Mouse (Mus musculus) right cerebral cortex, postnatal 10 days (tissue): ENCODE data around the gene Hnrnpu.
"Not testable (repeated sequence)": the region's sequence is repeated elsewhere in the genome, so short reads cannot be mapped to it uniquely, and the experiment has no call there.

Source experiments
- DNase-seq, 2 experiments: peaks; one replicate each; pipeline ENCODE4 v3.0.0; 2021; ENCODE audit warnings: low spot score in 2 of 2

Hnrnpu gene

GRCm38 (mm10) chr1:178313039-178313597 lies 24.5 kb downstream of the Hnrnpu start:
- DNase-seq, result no peak

GRCm38 (mm10) chr1:178310128-178310527 lies 27.5 kb downstream of the Hnrnpu start:
- no peak for DNase-seq

- DNase-seq, result no peak
Measured at GRCm38 (mm10) chr1:178309487-178309886, 28.1 kb downstream of the Hnrnpu start.

GRCm38 (mm10) chr1:178303425-178303824 lies 34.2 kb downstream of the Hnrnpu start:
- DNase-seq, result peak; percentile 70 to 85

- not testable (repeated sequence) for DNase-seq
Measured at GRCm38 (mm10) chr1:178301261-178301660, 36.3 kb downstream of the Hnrnpu start.

GRCm38 (mm10) chr1:178294051-178294450 lies 43.5 kb downstream of the Hnrnpu start:
- no peak for DNase-seq

GRCm38 (mm10) chr1:178291716-178292115 lies 45.9 kb downstream of the Hnrnpu start:
- no peak for DNase-seq

- DNase-seq, result no peak
Measured at GRCm38 (mm10) chr1:178287601-178288176, 49.9 kb downstream of the Hnrnpu start.

GRCm38 (mm10) chr1:178283946-178284720 lies 53.5 kb downstream of the Hnrnpu start:
- DNase-seq, result no peak

GRCm38 (mm10) chr1:178283314-178283713 lies 54.3 kb downstream of the Hnrnpu start:
- DNase-seq, result not testable (repeated sequence)

- peak; percentile 86 to 88 for DNase-seq
Measured at GRCm38 (mm10) chr1:178276054-178276911, 61.3 kb downstream of the Hnrnpu start.

- DNase-seq, result no peak
Measured at GRCm38 (mm10) chr1:178275738-178276053, 61.9 kb downstream of the Hnrnpu start.

GRCm38 (mm10) chr1:178275174-178275730 lies 62.3 kb downstream of the Hnrnpu start:
- DNase-seq, result no peak
